Mouse (Mus musculus) ES-E14 (cell line): Measurements from ENCODE around the gene Gtf2ird1.

Experiments
- CHD2 ChIP-seq: IDR thresholded peaks from 2 replicates; pipeline ENCODE4 v1.6.1; 2014; ENCODE audit warnings: mild to moderate bottlenecking, low read depth, low read length, inconsistent platforms
- MAFK ChIP-seq: IDR thresholded peaks from 2 replicates; pipeline ENCODE4 v1.6.1; 2014; ENCODE audit warnings: mild to moderate bottlenecking, low read depth, low read length, inconsistent platforms; ENCODE audit not compliant: insufficient read depth
- ZC3H11A ChIP-seq: IDR thresholded peaks from 2 replicates; pipeline ENCODE4 v1.6.1; 2012; ENCODE audit warnings: low read depth, mild to moderate bottlenecking, inconsistent platforms, low read length, borderline replicate concordance
- ZNF384 ChIP-seq: IDR thresholded peaks from 2 replicates; pipeline ENCODE4 v1.6.1; 2012; ENCODE audit warnings: low read depth, low read length, inconsistent platforms

GRCm38 (mm10) chr5:134492956-134493355 is 36.4 kb upstream of the Gtf2ird1 start:
- TF ChIP-seq ZC3H11A, result no peak
- TF ChIP-seq MAFK, result no peak
- TF ChIP-seq ZNF384, result no peak
- no peak for TF ChIP-seq CHD2
